Mouse (Mus musculus): ENCODE results near the gene Def6.

- peak; percentile 91 for TF ChIP-seq CTCF (conservative IDR thresholded peaks at IDR 0.05; ENCODE audit: low read length)
- no peak for TF ChIP-seq NANOG (IDR thresholded peaks at IDR 0.05; ENCODE audit: borderline replicate concordance, low read length)
These were observed 3.4 kb upstream of the Def6 start for GRCm38 (mm10) chr17:28204052-28204720.
